Mouse (Mus musculus) urinary bladder, postnatal 14 days (tissue): Measurements from ENCODE around the gene Nptxr.
A peak's percentile ranks its signal among the peaks of the same experiment; 100 is the strongest.
"Not testable (repeated sequence)": the region's sequence is repeated elsewhere in the genome, so short reads cannot be mapped to it uniquely, and the experiment has no call there.

ENCODE experiments used
- DNase-seq: peaks from one replicate; pipeline ENCODE4 v3.0.0; 2021; ENCODE audit warnings: low spot score

Gene Nptxr

GRCm38 (mm10) chr15:79822265-79823199, 18.0 kb upstream of the Nptxr start:
- no peak for DNase-seq

GRCm38 (mm10) chr15:79818325-79818724, 13.8 kb upstream of the Nptxr start:
- no peak for DNase-seq

- no peak for DNase-seq
Measured at GRCm38 (mm10) chr15:79813666-79814258, 9.2 kb upstream of the Nptxr start.

GRCm38 (mm10) chr15:79812840-79813239, 8.3 kb upstream of the Nptxr start:
- DNase-seq = not testable (repeated sequence)

GRCm38 (mm10) chr15:79810997-79811396, 6.4 kb upstream of the Nptxr start:
- DNase-seq = no peak

GRCm38 (mm10) chr15:79810061-79810460, 5.5 kb upstream of the Nptxr start:
- DNase-seq = no peak

- no peak for DNase-seq
Measured at GRCm38 (mm10) chr15:79808658-79809057, 4.1 kb upstream of the Nptxr start.

- peak; percentile 57 for DNase-seq
Measured at GRCm38 (mm10) chr15:79808114-79808513, 3.5 kb upstream of the Nptxr start.

GRCm38 (mm10) chr15:79807050-79807449, 2.5 kb upstream of the Nptxr start:
- DNase-seq = no peak

GRCm38 (mm10) chr15:79805246-79805645, 680 bp upstream of the Nptxr start:
- no peak for DNase-seq

GRCm38 (mm10) chr15:79803533-79804351, 824 bp downstream of the Nptxr start:
- DNase-seq = no peak

GRCm38 (mm10) chr15:79802304-79802703, 2.3 kb downstream of the Nptxr start:
- DNase-seq = no peak

- no peak for DNase-seq
Measured at GRCm38 (mm10) chr15:79801646-79802045, 2.9 kb downstream of the Nptxr start.

- DNase-seq = no peak
Measured at GRCm38 (mm10) chr15:79800701-79801100, 3.9 kb downstream of the Nptxr start.

GRCm38 (mm10) chr15:79798591-79798990, 6.0 kb downstream of the Nptxr start:
- no peak for DNase-seq

- DNase-seq = no peak
Measured at GRCm38 (mm10) chr15:79797680-79798079, 6.9 kb downstream of the Nptxr start.

- no peak for DNase-seq
Measured at GRCm38 (mm10) chr15:79797096-79797495, 7.5 kb downstream of the Nptxr start.

- DNase-seq = no peak
Measured at GRCm38 (mm10) chr15:79796256-79796655, 8.3 kb downstream of the Nptxr start.

GRCm38 (mm10) chr15:79794173-79794572, 10.4 kb downstream of the Nptxr start:
- no peak for DNase-seq

- no peak for DNase-seq
Measured at GRCm38 (mm10) chr15:79793076-79793475, 11.5 kb downstream of the Nptxr start.

- DNase-seq = no peak
Measured at GRCm38 (mm10) chr15:79792455-79792854, 12.1 kb downstream of the Nptxr start.

GRCm38 (mm10) chr15:79791502-79791901, 13.1 kb downstream of the Nptxr start:
- peak; percentile 69 for DNase-seq
